Mouse (Mus musculus) megakaryocyte, embryonic 14.5 days (primary cell): ENCODE measurements around the gene Crtc2.

Experiments used
- FLI1 ChIP-seq: IDR thresholded peaks from 2 replicates; pipeline ENCODE4 v1.6.1; 2012; ENCODE audit warnings: low read length, inconsistent platforms, mixed read lengths
- GATA1 ChIP-seq: IDR thresholded peaks from 3 replicates; pipeline ENCODE4 v1.6.1; 2012; ENCODE audit warnings: mixed read lengths, low read length, inconsistent platforms, borderline replicate concordance

DNA sequence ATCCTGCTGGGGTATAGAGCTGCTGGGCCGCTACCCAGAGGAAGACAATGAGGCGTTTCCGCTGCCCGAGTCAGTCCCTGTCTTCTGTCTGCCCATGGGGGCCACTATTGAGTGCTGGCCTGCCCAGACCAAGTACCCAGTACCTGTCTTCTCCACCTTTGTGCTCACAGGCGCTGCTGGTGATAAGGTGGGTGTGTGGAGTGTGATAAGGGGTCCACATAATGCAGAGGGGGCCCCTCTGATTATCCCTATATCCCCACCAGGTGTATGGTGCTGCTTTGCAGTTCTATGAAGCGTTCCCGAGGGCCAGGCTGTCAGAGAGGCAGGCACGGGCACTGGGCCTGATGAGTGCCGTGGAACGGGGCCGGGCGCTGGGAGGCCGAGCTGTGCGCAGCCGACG lies 15.0 kb downstream of the Crtc2 start:
- no peak for TF ChIP-seq GATA1
- no peak for TF ChIP-seq FLI1
